9 mouse cellular contexts compared by ENCODE assay signal in genomic region chr6:89452976-89453674, GRCm38 (mm10).
DNase-seq lines count a peak whose midpoint lies in the region; ATAC-seq and TF ChIP-seq lines count a peak whose summit lies in the region.
"Had no signal": no experiment of that assay in that cellular context is flagged by ENCODE, and none has a peak within 500 bp of the region (broad histone marks: within the 10 kb centered on the region; RNA-seq: fewer than 3 reads in every experiment).

No protein-coding gene starts in this region.

- H3K4me2 ChIP-seq in forebrain, embryonic 12.5 days, result no peak overlapping the region
- H3K4me2 ChIP-seq in forebrain, embryonic 11.5 days (ENCODE audit: low read depth, low read length, severe bottlenecking), result no peak overlapping the region
- H3K4me2 ChIP-seq in lung, embryonic 14.5 days, result no peak overlapping the region
- no peak overlapping the region for H3K4me2 ChIP-seq in midbrain, embryonic 16.5 days (ENCODE audit: low read length)

- no peak overlapping the region for H3K4me3 ChIP-seq in forebrain, embryonic 12.5 days (replicated peaks)
- H3K4me3 ChIP-seq in forebrain, embryonic 11.5 days (ENCODE audit: low read depth, low read length), result no peak overlapping the region
- no peak overlapping the region for H3K4me3 ChIP-seq in lung, embryonic 14.5 days (ENCODE audit: low read depth, low read length)
- H3K4me3 ChIP-seq in heart, embryonic 10.5 days, result no peak overlapping the region
- no peak overlapping the region for H3K4me3 ChIP-seq in midbrain, embryonic 16.5 days (ENCODE audit: low read depth, low read length)
- H3K4me3 ChIP-seq: myocyte had no signal

- no peak for DNase-seq in forebrain, embryonic 11.5 days (ENCODE audit: low spot score)
- peak; percentile 33 for DNase-seq in lung, embryonic 14.5 days
- DNase-seq in lung, postnatal 36 days, result no peak
- DNase-seq in heart, embryonic 10.5 days (ENCODE audit: low spot score), result no peak
- no peak for DNase-seq in adrenal gland, adult 2 months
- no peak for DNase-seq in kidney, adult 18-20 months

- no peaks in the 10 kb centered on the region for H3K9me3 ChIP-seq in forebrain, embryonic 12.5 days
- no peaks in the 10 kb centered on the region for H3K9me3 ChIP-seq in forebrain, embryonic 11.5 days (ENCODE audit: control insufficient read depth, low read length)
- H3K9me3 ChIP-seq in lung, embryonic 14.5 days (ENCODE audit: low read depth, low read length), result no peaks in the 10 kb centered on the region
- no peaks in the 10 kb centered on the region for H3K9me3 ChIP-seq in heart, embryonic 10.5 days
- H3K9me3 ChIP-seq in midbrain, embryonic 16.5 days (replicated peaks; ENCODE audit: control insufficient read depth, low read length, poor library complexity, severe bottlenecking), result no peaks in the 10 kb centered on the region

- H3K27ac ChIP-seq in forebrain, embryonic 12.5 days, result 0 out of 2 replicates have a peak overlapping the region, but pooled peaks have one; percentile 33
- no peak overlapping the region for H3K27ac ChIP-seq in forebrain, embryonic 11.5 days (ENCODE audit: low read depth, low read length)
- peak overlapping the region; percentile 62 for H3K27ac ChIP-seq in lung, embryonic 14.5 days (ENCODE audit: low read depth)
- H3K27ac ChIP-seq in heart, embryonic 10.5 days, result peak overlapping the region; percentile 49; the same call in 1 of the 2 replicates
- peak overlapping the region; percentile 69 for H3K27ac ChIP-seq in midbrain, embryonic 16.5 days (ENCODE audit: low read length)

- H3K36me3 ChIP-seq in forebrain, embryonic 12.5 days (replicated peaks), result no peaks in the 10 kb centered on the region
- H3K36me3 ChIP-seq in forebrain, embryonic 11.5 days (ENCODE audit: control insufficient read depth, insufficient read depth, low read length), result no peaks in the 10 kb centered on the region
- H3K36me3 ChIP-seq in lung, embryonic 14.5 days (ENCODE audit: insufficient read depth), result no peaks in the 10 kb centered on the region
- no peaks in the 10 kb centered on the region for H3K36me3 ChIP-seq in heart, embryonic 10.5 days
- no peaks in the 10 kb centered on the region for H3K36me3 ChIP-seq in midbrain, embryonic 16.5 days (ENCODE audit: control insufficient read depth, insufficient read depth, low read length)

- H3K4me1 ChIP-seq in forebrain, embryonic 12.5 days, result peaks cover 10% of the 10 kb centered on the region; the same call in 1 of the 2 replicates
- no peaks in the 10 kb centered on the region for H3K4me1 ChIP-seq in forebrain, embryonic 11.5 days (replicated peaks; ENCODE audit: control insufficient read depth, insufficient read depth, low read length)
- peaks cover 10% of the 10 kb centered on the region; the same call in 1 of the 2 replicates for H3K4me1 ChIP-seq in lung, embryonic 14.5 days (ENCODE audit: insufficient read depth)
- H3K4me1 ChIP-seq in heart, embryonic 10.5 days, result peaks cover 46% of the 10 kb centered on the region
- H3K4me1 ChIP-seq in midbrain, embryonic 16.5 days (ENCODE audit: control insufficient read depth, insufficient read depth, low read length), result peaks cover 27% of the 10 kb centered on the region

- no peak for ATAC-seq in forebrain, embryonic 12.5 days (ENCODE audit: low FRiP score)
- ATAC-seq in forebrain, embryonic 11.5 days (replicated peaks; ENCODE audit: low FRiP score), result no peak
- peak; percentile 30; the same call in 1 of the 2 replicates for ATAC-seq in lung, embryonic 14.5 days (ENCODE audit: insufficient read depth)
- peak; percentile 47 for ATAC-seq in midbrain, embryonic 16.5 days

- H3K27me3 ChIP-seq in forebrain, embryonic 12.5 days, result no peaks in the 10 kb centered on the region
- no peaks in the 10 kb centered on the region for H3K27me3 ChIP-seq in forebrain, embryonic 11.5 days (ENCODE audit: control insufficient read depth, insufficient read depth, low read length)
- H3K27me3 ChIP-seq in lung, embryonic 14.5 days (ENCODE audit: insufficient read depth, low read length), result no peaks in the 10 kb centered on the region
- H3K27me3 ChIP-seq in heart, embryonic 10.5 days (ENCODE audit: insufficient read depth, poor library complexity, severe bottlenecking), result no peaks in the 10 kb centered on the region
- no peaks in the 10 kb centered on the region for H3K27me3 ChIP-seq in midbrain, embryonic 16.5 days (ENCODE audit: control insufficient read depth, insufficient read depth, low read depth, low read length)

- TF ChIP-seq CTCF in lung, embryonic 14.5 days (IDR thresholded peaks at IDR 0.05; ENCODE audit: low read depth), result no peak

- WGBS in forebrain, embryonic 12.5 days, result 60% methylated on average over 7 of the region's 7 CpGs
- WGBS in forebrain, embryonic 11.5 days, result 64% methylated on average over 7 of the region's 7 CpGs
- WGBS in lung, embryonic 14.5 days, result 31% methylated on average over 7 of the region's 7 CpGs
- 46% methylated on average over 7 of the region's 7 CpGs for whole genome bisulfite sequencing in heart, embryonic 10.5 days
- 50% methylated on average over 7 of the region's 7 CpGs for WGBS in midbrain, embryonic 16.5 days

- no peak overlapping the region for H3K9ac ChIP-seq in forebrain, embryonic 12.5 days
- H3K9ac ChIP-seq in forebrain, embryonic 11.5 days (ENCODE audit: low read length), result no peak overlapping the region
- no peak overlapping the region for H3K9ac ChIP-seq in lung, embryonic 14.5 days
- peak overlapping the region; percentile 20; the same call in 1 of the 2 replicates for H3K9ac ChIP-seq in midbrain, embryonic 16.5 days (ENCODE audit: low read depth, low read length)

Comparison
In these comparisons a context has a peak if more than half of its experiments do, and no peak if none do; other contexts are left out.
1. ATAC-seq: peak in lung, embryonic 14.5 days (single experiment) and midbrain, embryonic 16.5 days (single experiment); none in forebrain, embryonic 12.5 days (single experiment) and forebrain, embryonic 11.5 days (single experiment).